Mouse (Mus musculus) frontal cortex, adult (tissue): ENCODE measurements around the gene Itgal.
"Not testable (repeated sequence)": the region's sequence is repeated elsewhere in the genome, so short reads cannot be mapped to it uniquely, and the experiment has no call there.

Experiments
- ATAC-seq: cut with Nextera tagmentation; 2 replicates; pipeline ENCODE4 v1.9.2; 2017; ENCODE audit warnings: mild to moderate bottlenecking, moderate library complexity, mixed read lengths; ENCODE audit not compliant: low TSS enrichment

Gene Itgal

GRCm38 (mm10) chr7:127278311-127278710 lies 17.7 kb upstream of the Itgal start:
- no peak for ATAC-seq

DNA sequence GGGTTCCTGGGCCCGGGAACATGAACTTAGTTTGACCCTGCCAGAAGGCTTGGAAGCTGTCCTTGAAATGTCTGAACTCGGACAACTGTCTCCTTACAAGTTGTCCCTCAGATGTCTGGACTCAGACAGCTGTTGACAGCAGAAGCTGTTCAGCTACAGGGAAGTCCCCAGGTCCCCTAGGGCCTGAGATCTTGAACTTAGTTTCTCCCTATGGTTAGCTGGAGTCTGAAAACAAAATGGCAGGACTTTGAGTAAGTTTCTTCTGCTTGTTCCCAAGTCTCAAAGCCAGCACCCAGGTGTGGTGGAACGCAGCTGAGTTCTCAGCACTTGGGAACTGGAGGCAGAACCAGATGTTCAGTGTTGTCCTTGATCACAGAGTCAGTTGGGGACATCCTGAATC lies 16.0 kb upstream of the Itgal start:
- no peak for ATAC-seq

DNA sequence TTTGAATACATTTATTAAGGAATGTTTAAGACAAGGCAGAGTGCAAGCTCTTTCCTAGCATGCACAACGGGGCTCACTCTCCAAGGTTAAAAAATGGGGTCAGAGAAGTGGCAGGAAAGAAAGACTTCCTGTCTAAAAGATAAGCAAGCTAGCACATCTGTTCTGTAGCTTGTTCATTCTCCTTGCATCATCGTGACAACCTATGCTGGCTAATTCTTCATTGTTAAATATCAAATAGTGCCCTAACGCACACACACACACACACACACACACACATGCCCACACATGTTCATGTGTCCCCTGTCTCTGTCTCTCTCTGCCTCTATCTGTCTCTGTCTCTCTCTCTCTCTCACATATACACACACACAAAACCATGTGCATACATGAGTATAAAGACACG lies 14.9 kb upstream of the Itgal start:
- no peak for ATAC-seq

GRCm38 (mm10) chr7:127282190-127282589 lies 13.9 kb upstream of the Itgal start:
- ATAC-seq: no peak

DNA sequence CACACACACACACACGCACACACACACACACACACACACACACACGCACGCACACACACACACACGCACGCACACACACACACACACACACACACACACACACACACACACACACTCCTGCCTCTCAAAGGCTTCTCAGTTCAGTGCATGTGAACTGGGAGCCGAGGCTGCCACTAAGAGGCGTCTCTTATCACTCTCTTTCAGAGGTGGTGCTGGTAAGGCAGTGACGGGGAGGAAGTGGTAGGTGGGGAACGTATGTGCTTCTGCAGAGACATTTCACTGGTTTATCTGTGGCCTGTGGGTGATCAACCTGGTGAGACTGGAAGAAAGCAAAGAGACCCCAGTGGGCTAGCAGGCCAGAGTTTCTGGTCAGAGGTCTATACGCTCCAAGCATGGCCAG lies 10.9 kb upstream of the Itgal start:
- no peak for ATAC-seq

GRCm38 (mm10) chr7:127287940-127288339 lies 8.1 kb upstream of the Itgal start:
- ATAC-seq: no peak

DNA sequence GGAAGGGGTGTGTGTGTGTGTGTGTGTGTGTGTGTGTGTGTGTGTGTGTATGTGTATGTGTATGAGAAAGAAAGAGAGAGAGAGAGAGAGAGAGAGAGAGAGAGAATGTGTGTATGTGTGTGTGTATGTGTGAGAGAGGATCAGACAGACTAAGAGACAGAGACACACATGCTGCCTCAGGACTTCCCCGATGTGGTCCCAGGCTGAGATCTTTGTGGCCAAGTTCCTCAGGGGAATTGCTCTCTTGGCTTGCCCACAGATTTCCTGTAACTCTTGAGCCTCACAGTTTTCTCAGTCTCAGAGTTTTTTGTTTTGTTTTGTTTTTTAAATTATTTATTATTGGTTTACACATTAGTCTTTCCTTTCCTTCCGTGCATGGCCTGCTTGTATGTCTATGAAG lies 6.8 kb upstream of the Itgal start:
- ATAC-seq: no peak

- no peak for ATAC-seq
Observed at GRCm38 (mm10) chr7:127290142-127290541, 5.9 kb upstream of the Itgal start.

GRCm38 (mm10) chr7:127296786-127297555 lies 911 bp downstream of the Itgal start:
- ATAC-seq: no peak

DNA sequence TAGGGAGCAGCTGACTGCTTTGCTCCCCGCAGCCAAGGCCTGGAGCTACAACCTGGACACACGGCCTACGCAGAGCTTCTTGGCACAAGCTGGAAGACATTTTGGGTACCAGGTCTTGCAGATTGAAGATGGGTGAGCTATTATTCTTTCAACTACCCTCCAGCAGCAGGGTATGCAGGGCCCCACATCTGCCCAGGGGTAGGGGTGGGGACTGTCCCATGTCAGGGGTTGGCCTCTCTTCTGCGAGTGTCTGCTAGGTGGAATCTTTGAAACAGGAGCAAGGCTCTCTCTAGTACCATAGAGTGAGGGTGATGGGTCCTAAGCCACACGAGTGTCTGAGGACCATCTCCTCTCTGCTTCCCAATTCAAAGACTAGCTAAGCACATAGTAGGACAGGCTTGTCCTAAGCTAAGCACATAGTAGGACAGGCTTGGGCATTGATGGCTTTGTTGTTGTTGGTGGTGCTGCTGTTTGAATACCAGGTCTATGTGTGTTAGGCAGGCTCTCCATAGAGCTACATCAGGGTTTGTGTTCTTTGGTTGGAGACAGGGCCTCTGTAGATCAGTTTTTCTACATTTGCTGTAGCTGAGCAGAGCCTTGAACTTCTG lies 1.6 kb downstream of the Itgal start:
- no peak for ATAC-seq

DNA sequence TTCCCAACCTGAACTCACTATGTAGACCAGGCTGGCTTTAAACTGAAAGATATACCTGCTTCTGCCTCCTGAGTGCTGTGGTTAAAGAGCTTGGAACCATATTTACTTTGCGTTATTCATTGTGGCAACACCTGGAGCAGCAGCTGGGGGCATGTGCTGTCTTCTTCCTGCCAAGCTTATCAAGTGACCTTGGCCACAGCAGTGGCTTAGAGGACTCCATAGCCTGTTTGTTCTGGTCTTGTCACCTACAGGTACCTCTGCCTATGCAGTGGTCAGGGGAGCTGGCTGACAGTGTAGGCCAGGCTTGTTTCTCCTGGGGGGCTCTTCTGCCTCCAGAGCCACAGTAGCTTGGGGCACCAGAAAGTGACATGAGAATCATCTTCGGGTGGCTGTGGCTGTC lies 12.4 kb downstream of the Itgal start:
- ATAC-seq: no peak

GRCm38 (mm10) chr7:127308887-127309286 lies 12.8 kb downstream of the Itgal start:
- ATAC-seq: peak; percentile 34; the same call in 1 of the 2 replicates

GRCm38 (mm10) chr7:127309951-127310350 lies 13.9 kb downstream of the Itgal start:
- no peak for ATAC-seq

- no peak for ATAC-seq
Observed at GRCm38 (mm10) chr7:127313912-127314311, 17.9 kb downstream of the Itgal start.

DNA sequence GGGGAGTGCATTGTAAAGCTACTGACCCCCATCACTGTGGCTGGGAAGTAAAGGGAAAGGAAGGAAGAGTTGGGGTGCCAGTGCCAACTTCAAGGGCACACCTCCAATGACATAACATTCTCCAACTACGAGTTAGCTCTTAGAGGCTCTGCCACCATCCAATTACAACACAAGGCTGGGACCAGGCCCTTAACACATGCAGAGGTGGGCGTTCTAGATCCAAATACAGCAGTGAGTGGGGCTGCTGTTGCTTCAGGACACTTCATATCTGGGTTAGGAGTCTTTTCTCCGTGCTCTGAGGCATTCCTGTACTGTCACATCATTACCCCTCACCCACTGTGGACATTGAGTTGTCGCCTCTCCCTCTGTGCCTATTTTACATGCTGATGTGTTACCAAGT lies 25.0 kb downstream of the Itgal start:
- peak; percentile 80; the same call in 1 of the 2 replicates for ATAC-seq

DNA sequence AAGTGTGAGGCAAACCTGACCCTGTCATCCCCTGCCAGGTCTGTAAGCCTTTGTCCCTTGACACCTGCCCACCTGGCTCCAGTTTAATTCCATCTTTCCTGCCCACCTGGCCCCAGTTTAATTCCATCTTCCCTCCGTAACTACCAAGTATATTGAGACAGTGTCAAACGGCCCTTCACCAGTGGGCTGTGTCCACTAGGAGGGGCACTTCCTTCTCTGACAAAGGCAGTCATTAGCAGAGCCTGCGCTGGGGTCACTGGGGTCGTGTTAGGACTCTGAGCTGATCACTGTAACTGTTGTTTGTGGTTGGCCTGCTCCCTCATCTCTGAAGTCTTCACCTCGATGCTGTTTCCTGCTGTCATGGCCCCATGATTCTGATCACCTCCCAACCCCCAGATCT lies 26.0 kb downstream of the Itgal start:
- ATAC-seq: no peak

- ATAC-seq: no peak
Observed at GRCm38 (mm10) chr7:127324944-127325343, 28.9 kb downstream of the Itgal start.

- ATAC-seq: no peak
Observed at GRCm38 (mm10) chr7:127325550-127325949, 29.5 kb downstream of the Itgal start.

DNA sequence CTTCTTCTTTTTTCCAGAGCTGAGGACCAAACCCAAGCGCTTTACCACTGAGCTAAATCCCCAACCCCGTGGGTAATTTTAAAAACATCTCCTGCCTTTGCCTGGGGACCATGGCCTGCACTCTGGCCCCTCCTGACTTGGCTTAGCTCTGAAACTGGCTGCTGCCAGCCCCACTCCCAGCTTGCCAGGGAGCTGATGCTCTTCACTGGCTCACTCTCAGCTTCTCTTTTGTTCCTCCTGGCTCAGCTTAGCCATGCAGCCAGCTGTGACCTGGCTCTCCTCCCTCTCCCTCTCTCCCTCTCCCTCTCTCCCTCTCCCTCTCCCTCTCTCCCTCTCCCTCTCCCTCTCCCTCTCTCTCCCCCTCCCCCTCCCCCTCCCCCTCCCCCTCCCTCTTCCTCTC lies 30.6 kb downstream of the Itgal start:
- peak; percentile 55 for ATAC-seq

DNA sequence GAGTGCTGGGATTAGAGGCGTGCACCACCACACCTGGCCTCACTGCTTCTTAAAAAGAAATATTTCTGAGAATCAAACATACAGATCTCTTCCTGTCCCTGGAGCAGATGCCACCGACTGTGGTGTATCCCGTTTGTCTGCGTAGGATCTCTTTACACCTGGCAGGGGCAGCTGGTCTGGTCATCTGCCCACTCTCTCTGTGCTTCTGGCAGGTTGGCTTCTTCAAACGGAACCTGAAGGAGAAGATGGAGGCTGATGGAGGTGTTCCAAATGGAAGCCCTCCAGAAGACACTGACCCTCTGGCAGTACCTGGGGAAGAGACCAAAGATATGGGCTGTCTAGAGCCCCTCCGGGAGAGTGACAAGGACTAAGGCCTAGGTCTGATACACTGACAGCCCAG lies 37.2 kb downstream of the Itgal start:
- no peak for ATAC-seq

- no peak for ATAC-seq
Observed at GRCm38 (mm10) chr7:127335604-127336003, 39.5 kb downstream of the Itgal start.

DNA sequence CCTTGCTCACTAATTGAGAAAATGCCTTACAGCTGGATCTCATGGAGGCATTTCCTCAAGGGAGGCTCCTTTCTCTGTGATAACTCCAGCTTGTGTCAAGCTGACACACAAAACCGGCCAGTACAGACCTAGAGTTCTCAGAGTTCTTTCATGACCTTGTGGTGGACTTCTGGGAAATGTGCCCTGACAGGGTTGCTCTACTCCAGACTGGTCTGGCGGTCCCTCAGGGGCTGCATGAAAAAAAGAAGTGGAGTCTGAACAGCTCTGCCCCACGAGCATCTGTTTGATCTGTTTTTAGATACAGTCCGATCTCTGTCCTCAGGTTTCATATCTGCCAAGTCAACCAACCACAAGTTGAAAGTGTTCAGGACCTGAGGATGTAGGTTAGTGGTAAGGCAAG lies 41.6 kb downstream of the Itgal start:
- no peak for ATAC-seq

- no peak for ATAC-seq
Observed at GRCm38 (mm10) chr7:127341356-127341755, 45.3 kb downstream of the Itgal start.

DNA sequence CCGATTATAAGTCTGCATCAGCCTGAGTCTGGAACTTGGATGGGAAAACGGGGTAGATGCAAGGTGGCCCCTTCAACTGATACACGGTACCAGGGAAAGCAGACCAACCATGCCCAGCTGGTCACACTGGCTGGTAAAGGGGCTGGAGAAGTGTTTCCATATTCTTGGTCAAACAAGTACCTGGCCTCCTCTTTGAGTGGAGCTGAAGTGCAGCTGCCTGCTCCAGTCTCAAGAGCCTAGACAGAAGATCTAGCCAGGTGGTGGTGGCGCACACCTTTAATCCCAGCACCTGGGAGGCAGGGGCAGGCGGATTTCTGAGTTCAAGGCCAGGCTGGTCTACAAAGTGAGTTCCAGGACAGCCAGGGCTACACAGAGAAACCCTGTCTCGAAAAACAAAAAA lies 45.8 kb downstream of the Itgal start:
- not testable (repeated sequence) for ATAC-seq
